Mouse (Mus musculus) layer of hippocampus, adult 9-10 months (tissue): ENCODE results near the gene Cotl1.

Experiments used
- DNase-seq: peaks from one replicate; pipeline ENCODE4 v3.0.0; 2022; ENCODE audit warnings: low spot score

Cotl1 gene

GRCm38 (mm10) chr8:119786871-119787270 lies 53.5 kb downstream of the Cotl1 start:
- no peak for DNase-seq

GRCm38 (mm10) chr8:119785764-119786405 lies 54.5 kb downstream of the Cotl1 start:
- DNase-seq: no peak

GRCm38 (mm10) chr8:119784676-119785075 lies 55.7 kb downstream of the Cotl1 start:
- no peak for DNase-seq

GRCm38 (mm10) chr8:119784141-119784574 lies 56.2 kb downstream of the Cotl1 start:
- no peak for DNase-seq

GRCm38 (mm10) chr8:119783579-119783978 lies 56.8 kb downstream of the Cotl1 start:
- no peak for DNase-seq

- DNase-seq: no peak
Measured at GRCm38 (mm10) chr8:119782715-119783114, 57.6 kb downstream of the Cotl1 start.

DNA sequence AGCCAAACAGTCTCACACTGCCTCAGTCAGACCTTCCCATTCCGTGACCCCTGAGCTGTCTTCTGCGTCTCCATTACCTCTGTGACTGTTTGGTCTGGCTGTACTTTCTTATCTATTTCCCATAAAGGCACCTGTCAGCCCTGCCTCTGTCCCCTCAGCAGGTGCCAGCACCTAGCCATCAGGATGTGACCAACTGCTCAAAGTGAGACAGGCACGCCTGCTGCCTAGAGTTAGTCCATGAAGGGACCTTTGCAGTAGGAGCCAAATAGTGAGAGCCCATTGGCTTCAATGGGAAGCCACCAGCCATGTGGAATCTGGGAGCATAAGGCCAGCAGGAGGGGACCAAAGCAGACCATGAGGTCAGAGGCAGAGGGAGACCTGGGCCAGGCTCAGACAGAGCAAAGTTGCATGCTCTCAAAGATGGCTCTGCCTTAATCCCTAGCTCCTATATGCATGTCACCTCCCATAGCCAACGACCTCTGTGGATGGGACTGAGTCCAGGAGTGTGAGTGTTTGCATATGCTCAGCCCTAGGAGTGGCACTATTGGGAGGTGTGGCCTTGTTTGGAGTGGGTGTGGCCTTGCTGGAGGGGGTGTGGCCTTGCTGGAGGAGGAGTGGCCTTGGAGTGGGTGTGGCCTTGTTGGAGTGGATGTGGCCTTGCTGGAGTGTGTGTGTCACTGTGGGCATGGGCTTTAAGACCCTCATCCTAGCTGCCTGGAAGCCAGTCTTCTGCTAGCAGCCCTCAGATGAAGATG lies 59.1 kb downstream of the Cotl1 start:
- no peak for DNase-seq

DNA sequence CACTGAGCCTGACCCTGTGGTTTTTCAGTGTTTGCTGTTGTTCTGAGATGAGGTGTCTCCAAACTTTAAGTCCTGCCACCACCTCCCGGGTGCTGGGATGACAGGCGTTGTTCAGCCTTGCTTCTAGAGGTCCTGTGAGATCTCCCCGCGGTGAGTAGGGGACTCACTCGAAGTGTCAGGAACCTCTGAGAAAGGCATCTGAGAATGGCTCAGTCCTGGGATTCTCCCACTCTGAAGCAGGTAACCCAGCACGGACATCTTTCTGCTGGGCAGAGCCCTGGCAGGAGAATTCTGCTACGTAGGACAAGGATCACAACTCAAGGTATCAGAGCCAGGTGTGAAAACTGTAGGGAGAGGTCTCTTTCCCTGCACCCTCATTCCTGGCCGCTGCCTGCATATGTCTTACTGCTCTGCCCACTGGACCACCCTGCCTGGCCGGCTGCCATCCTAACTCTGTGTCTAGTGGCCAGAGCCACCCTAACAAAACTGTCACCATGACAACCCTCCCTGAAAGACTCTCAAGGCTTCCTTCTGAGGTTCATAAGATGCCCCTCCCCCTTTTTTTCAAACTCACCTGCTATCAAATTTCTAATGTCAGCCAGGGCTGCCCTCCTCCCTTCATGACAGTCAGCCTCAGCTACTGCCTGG lies 59.8 kb downstream of the Cotl1 start:
- no peak for DNase-seq

GRCm38 (mm10) chr8:119779013-119779737 lies 61.2 kb downstream of the Cotl1 start:
- peak; percentile 69 for DNase-seq

DNA sequence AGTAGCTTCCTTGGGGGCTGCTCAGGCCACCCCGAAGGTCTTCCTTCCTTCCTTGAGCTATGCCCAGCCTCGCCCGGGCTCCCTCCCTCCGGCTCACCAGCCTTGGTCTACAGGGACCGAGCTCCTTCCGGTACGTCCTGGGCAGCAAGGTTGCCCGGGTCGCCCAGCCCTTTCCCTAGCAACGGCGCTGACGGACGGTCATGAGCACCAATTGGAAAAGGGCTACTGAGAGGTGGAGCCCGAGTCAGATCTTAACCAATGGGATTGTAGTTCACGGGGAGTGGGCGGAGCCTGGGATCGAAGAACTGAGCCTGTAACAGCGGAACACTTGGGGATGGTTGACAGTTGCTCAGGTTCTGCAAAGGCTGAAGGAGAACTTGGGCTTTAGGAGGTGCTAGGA lies 62.1 kb downstream of the Cotl1 start, which contains the start of gene Tldc1:
Tldc1 (minus strand) TSS at position 154 of the 400 bp plus-strand sequence.
- peak; percentile 99 for DNase-seq

GRCm38 (mm10) chr8:119777765-119778164 lies 62.6 kb downstream of the Cotl1 start:
- no peak for DNase-seq

DNA sequence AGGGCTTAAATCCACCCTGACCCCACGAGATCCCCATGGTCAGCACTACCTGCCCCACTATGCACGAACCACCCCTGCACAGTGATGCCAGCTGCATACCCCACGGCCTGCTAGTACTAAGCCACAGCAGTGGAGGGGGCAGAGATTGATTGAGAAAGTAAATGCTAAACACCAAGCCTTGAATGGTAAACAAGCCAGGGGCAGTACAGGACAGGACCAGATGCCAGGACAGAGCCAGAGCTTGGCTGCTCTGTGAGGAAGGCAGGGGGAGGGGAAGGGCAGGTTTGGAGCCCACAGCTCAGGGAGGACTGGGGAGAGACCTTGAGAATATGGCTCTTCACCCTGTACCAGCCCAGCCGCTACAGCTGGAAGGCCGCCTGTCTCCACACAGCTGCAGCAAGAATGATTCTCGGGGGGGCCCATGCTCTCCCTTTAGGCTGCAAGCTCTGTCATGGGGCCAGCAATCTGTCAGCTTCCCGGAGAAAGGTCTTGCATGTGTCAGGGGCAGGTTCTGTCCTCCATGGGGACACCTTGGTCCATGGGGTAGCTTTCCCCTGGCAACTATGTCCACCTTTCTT lies 63.6 kb downstream of the Cotl1 start:
- no peak for DNase-seq

DNA sequence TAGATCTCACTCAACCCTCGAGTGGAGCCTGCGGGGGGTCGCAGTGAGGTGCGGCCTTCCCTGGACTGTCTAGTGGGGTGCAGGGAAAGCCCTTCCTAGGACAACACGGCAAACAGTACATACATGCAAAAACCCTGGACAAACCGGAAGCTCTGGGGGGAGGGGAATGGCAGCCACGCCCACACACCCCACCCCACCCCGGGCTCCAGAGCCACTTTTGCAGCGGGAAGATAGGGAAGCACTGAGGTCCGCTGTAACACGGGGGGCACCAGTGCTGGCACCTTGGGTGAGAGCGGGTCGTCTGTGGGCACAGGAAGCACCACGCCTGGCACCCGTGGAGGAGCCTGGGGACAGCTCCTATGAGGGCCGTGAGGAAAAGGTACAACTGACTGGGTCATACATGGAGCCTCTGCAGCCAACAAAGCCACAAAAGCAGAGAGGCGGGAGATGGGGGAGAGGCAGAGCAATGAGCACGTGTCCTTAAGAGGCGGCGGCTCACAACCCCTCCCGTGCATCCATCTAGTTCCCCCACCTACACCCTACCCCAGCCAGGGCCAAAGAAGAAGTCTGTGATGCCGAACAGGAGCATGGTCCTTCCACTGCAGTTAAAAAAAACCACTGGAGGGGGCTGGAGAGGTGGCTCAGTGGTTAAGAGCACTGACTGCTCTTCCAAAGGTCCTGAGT lies 74.4 kb downstream of the Cotl1 start:
- no peak for DNase-seq

DNA sequence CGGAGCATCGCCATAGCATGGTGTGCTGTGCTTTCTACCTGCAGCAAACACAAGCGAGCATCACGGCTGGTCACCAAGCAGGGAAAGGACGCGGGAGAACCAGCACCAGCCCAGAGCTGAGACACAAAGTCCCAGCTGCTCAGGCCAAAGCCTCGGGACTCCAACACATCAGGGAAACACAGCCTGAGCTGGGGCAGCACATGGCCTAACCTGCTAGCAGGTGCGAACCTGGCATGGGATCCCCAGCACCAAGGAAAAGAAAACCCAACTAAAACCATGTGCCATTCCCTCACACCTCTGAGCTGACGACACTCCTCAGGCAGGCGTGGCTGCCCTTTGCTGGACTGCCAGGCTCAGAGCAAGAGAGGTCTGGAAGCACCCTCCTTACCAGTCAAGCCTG lies 75.0 kb downstream of the Cotl1 start:
- DNase-seq: no peak

DNA sequence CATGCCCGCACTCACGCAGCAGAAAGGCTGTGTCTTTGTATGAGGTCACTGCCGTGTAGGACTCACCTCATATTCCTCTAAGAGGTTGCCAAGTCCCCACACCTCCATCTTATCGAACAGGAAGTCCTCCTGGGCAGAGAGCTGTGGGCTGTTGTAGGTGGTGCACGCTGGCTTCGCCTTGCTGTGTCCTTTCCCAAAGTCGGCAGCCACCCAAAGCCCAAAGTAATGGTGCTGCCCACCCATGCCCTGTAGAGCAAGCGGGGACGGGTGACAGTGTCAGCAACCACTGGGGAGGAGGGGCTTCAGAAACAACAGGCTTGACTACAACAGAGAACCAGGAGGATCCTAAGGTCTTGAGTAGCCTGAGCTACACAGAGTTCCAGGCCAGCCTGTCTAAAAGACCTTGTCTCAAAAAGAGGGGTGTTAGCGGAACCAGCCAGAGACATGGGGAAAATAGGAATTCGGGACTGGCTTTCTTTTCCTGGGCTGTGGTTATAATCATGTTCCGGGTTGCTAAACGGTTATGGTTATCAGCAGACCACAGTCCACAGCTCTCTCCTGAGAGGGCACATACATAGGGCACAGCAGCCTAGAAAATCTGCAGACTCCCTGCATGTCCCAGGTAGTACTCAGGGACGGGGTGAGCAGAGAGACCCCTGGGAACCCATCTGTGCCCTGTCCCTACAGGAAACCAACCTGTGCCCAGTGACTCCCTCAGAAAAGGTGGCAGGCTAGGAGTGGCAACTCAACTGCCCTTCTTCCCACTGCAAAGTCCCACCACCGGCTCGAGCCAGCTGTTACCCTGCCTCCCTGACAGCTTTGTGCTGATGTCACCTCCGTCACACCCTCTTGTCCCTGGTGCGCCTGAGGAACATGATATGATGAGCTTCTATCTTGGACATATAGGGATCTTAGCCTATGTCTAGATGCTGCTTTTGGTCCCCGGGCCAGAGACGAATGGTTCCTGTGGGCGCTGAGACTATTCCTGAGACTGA lies 77.8 kb downstream of the Cotl1 start:
- no peak for DNase-seq

- DNase-seq: no peak
Measured at GRCm38 (mm10) chr8:119761692-119762091, 78.7 kb downstream of the Cotl1 start.
